Mouse (Mus musculus) embryonic stem cell, embryonic (primary cell): ENCODE measurements around the gene Kdm1b.

Experiments
- CTCF ChIA-PET, 4 experiments: fragments of 300-600 bp in 2 of 4; fragments of 350-600 bp in 2 of 4; sonication (Branson Sonifier 250); formaldehyde crosslinking; loops; one replicate each; lab custom pipeline; 2022; ENCODE audit warnings: inconsistent platforms in 2 of 4; lab: Charles Lee
- POLR2A ChIA-PET, 4 experiments: fragments of 300-600 bp in 2 of 4; fragments of 350-600 bp in 2 of 4; sonication (Branson Sonifier 250); formaldehyde crosslinking; loops; one replicate each; lab custom pipeline; 2022; ENCODE audit warnings: antibody characterized with exemption in 4 of 4, inconsistent platforms in 1 of 4; lab: Charles Lee

Kdm1b gene

GRCm38 (mm10) chr13:47043030-47043680 is at the start of gene Kdm1b:
Kdm1b (plus strand) TSS chr13:47043499.
- CTCF ChIA-PET, result interaction anchor here in 3 of 4 experiments (0.6 to 2.6 kb wide), 7 partner anchors 26 to 255 kb away, joined by 3 to 9 read pairs (median 4); partner anchors contain the start of gene Nhlrc1 (in 1 of the 3)
- POLR2A ChIA-PET, result interaction anchor here (0.6 to 3.1 kb wide), 61 partner anchors 10 to 1503 kb away, joined by 3 to 15 read pairs (median 4); partner anchors contain the start of gene Dek (in 1 of the 4)

- ChIA-PET CTCF (interaction anchor here in 2 of 4 experiments (0.7 kb wide), 2 partner anchors 21 to 107 kb away, joined by 7 to 10 read pairs; no protein-coding TSS in a partner anchor), POLR2A (interaction anchor here in 1 of 4 experiments (0.6 kb wide), 1 partner anchor 1599 kb away, joined by 5 read pairs; no protein-coding TSS in a partner anchor)
Measured at GRCm38 (mm10) chr13:46997355-46997754, 45.9 kb upstream of the Kdm1b start.

- CTCF ChIA-PET, result no interaction called here
- POLR2A ChIA-PET, result no interaction called here
Measured at GRCm38 (mm10) chr13:46999498-46999897, 43.8 kb upstream of the Kdm1b start.

DNA sequence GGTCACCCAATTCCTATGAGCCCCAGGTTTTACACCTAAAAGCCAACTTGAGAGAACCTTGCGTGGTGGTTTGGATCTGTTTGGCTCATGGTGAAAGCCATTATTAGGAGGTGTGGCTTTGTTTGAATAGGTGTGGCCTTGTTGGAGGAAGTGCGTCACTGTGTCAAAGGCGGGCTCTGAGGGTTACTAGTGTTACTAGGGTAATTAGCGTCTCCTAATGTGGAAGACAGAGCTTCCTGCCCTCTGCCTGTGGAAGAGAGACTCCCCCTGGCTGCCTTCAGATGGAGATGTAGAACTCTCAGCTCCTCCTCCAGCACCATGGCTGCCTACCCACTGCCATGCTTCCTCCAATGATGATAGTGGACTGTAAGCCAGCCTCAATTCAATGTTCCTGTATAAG is 41.7 kb upstream of the Kdm1b start:
- CTCF ChIA-PET, result interaction anchor here (0.6 to 1.5 kb wide), 7 partner anchors 15 to 169 kb away, joined by 3 to 11 read pairs (median 3); partner anchors contain the start of gene Kif13a (in 1 of the 4)
- POLR2A ChIA-PET, result interaction anchor here in 2 of 4 experiments (0.8 to 1.3 kb wide), 2 partner anchors 56 to 57 kb away, joined by 3 read pairs; no protein-coding TSS in a partner anchor

DNA sequence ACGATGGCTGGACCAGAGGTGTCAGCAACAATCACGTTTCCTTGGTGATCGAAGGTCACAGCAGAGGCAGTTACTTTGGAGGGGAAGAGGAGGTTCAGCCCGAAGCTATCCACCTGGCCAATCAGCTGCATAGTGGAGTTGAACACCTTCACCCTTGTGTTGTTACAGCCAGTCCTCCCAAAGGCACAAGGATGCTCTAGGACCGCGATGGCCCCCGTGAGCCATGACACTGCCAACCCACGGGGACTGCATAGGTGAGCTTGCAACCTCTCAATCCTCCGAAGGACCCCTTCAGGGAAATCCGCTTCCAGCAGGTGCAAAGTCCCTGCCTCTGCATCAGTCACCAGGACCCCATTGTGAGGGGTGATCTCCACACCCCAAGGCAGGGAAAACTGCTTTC is 29.6 kb upstream of the Kdm1b start:
- POLR2A ChIA-PET, result interaction anchor here in 3 of 4 experiments (0.7 to 2.0 kb wide), 8 partner anchors 22 to 255 kb away, joined by 3 to 4 read pairs (median 3); no protein-coding TSS in a partner anchor
- CTCF ChIA-PET, result interaction anchor here in 2 of 4 experiments (0.8 to 2.2 kb wide), 5 partner anchors 37 to 204 kb away, joined by 3 to 12 read pairs (median 5); no protein-coding TSS in a partner anchor

GRCm38 (mm10) chr13:47014334-47015194 is 28.7 kb upstream of the Kdm1b start, which contains the start of gene Nhlrc1:
Nhlrc1 (minus strand) TSS chr13:47014850.
- CTCF ChIA-PET, result interaction anchor here in 3 of 4 experiments (0.7 to 2.2 kb wide), 13 partner anchors 14 to 216 kb away, joined by 3 to 12 read pairs (median 4); partner anchors contain the start of gene Kdm1b (in 1 of the 3)
- POLR2A ChIA-PET, result interaction anchor here (0.5 to 2.0 kb wide), 13 partner anchors 21 to 1940 kb away, joined by 3 to 5 read pairs (median 3); no protein-coding TSS in a partner anchor

DNA sequence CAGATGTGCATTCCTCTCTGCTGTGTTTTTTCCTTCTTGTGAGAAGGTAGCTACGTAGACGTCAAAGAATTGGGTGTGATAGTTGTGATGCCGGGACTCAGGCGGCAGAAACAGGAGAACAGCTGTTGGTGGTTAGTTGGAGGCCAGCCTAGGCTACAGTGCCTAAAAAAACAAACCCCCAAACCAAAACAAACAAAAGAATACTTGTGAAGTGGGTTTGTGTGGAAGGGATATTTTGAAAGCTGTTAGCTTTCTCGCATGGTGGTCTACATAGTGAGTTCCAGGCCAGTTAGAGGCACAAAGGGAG is 28.2 kb upstream of the Kdm1b start:
- POLR2A ChIA-PET, result interaction anchor here in 3 of 4 experiments (0.6 to 2.0 kb wide), 6 partner anchors 20 to 216 kb away, joined by 3 to 5 read pairs (median 3); no protein-coding TSS in a partner anchor

GRCm38 (mm10) chr13:47017259-47017658 is 26.0 kb upstream of the Kdm1b start:
- ChIA-PET CTCF (interaction anchor here (0.5 to 1.8 kb wide), 66 partner anchors 10 to 707 kb away, joined by 3 to 29 read pairs (median 4); partner anchors contain the start of genes Kdm1b (in 1 of the 4) and Kif13a (in 1 of the 4)), POLR2A (interaction anchor here in 3 of 4 experiments (0.5 to 1.2 kb wide), 11 partner anchors 11 to 287 kb away, joined by 3 to 5 read pairs (median 3); partner anchors contain the start of gene Kdm1b (in 2 of the 3))

More for the DNA sequence above, 28.2 kb upstream of the Kdm1b start:
- CTCF ChIA-PET, result interaction anchor here in 2 of 4 experiments (0.7 to 2.2 kb wide), 10 partner anchors 15 to 217 kb away, joined by 3 to 12 read pairs (median 4); partner anchors contain the start of gene Kdm1b (in 1 of the 2)

- ChIA-PET POLR2A (interaction anchor here in 1 of 4 experiments (0.5 kb wide), 1 partner anchor 311 kb away, joined by 3 read pairs; no protein-coding TSS in a partner anchor), CTCF (interaction anchor here in 1 of 4 experiments (0.6 kb wide), 1 partner anchor 124 kb away, joined by 4 read pairs; no protein-coding TSS in a partner anchor)
Measured at GRCm38 (mm10) chr13:47019774-47020173, 23.5 kb upstream of the Kdm1b start.

- ChIA-PET POLR2A (interaction anchor here in 3 of 4 experiments (0.6 to 1.7 kb wide), 7 partner anchors 20 to 209 kb away, joined by 3 to 11 read pairs (median 3); partner anchors contain the start of gene Kdm1b (in 2 of the 3)), CTCF (interaction anchor here in 3 of 4 experiments (0.6 to 1.2 kb wide), 3 partner anchors 189 to 420 kb away, joined by 3 to 4 read pairs (median 4); no protein-coding TSS in a partner anchor)
Measured at GRCm38 (mm10) chr13:47020798-47021197, 22.5 kb upstream of the Kdm1b start.

DNA sequence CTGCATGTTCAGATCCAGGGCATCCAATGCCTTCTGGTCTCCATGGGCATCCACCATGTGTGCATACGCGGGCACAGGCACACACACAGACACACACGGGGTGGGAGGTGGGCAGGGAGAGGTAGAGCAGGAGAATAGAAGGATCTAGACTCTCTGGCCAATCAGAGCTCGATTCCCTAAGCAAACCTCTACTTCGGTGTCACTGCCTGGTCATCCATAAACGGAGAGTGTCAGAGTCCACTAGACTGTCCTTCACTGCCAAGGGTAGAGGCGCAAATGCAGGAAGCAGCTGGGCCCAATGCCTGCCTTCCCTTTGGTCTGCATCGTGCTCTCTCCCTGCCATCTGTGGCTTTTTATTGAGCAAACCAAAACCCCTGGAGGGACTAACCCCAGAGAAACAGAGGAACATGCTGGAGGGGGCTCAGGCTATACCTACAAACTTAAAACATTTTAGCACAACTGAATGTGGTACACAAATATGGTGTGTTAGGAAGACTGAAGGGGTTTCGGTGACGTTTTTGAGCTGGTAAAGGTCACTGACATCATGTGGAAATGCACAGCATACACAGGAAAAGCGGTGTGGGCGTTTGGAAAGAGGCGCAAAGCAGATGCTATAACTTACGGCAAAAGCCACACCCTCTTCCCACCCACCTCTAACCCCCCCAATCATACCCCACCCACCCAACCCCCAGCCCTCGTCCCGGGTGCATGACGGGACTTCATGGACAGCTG is 12.8 kb upstream of the Kdm1b start:
- POLR2A ChIA-PET, result interaction anchor here in 1 of 4 experiments (1.6 kb wide), 1 partner anchor 12 kb away, joined by 4 read pairs; the partner anchor contains the start of gene Kdm1b
- CTCF ChIA-PET, result interaction anchor here in 1 of 4 experiments (0.5 to 0.6 kb wide), 2 partner anchors 181 to 221 kb away, joined by 3 to 6 read pairs; no protein-coding TSS in a partner anchor

- ChIA-PET POLR2A (interaction anchor here in 1 of 4 experiments (1.8 to 4.4 kb wide), 2 partner anchors 10 to 16 kb away, joined by 4 to 15 read pairs; partner anchors contain the start of genes Kdm1b and Tpmt), CTCF (no interaction called here)
Measured at GRCm38 (mm10) chr13:47033602-47034001, 9.7 kb upstream of the Kdm1b start.

DNA sequence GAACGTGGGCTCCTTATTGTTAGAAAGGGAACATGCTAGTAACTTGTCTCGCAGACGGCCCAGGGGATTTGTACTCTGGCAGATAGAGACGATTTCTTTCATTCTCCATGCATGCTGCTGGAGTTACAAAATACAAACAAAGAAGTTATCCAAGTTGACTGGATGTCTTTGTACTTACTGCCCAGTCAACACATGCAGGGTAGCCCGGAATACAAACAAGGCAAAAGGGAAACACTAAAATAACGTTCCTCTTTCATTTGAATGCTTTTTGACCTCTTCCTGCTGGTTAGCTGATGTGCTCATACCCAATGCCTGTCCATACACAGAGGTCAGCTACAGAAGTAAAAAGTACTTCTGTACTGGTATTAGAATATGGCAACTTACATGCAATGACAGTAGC is 5.4 kb upstream of the Kdm1b start:
- ChIA-PET CTCF (interaction anchor here in 2 of 4 experiments (1.0 to 1.1 kb wide), 2 partner anchors 10 to 21 kb away, joined by 3 read pairs; no protein-coding TSS in a partner anchor), POLR2A (interaction anchor here in 1 of 4 experiments (0.8 to 2.6 kb wide), 2 partner anchors 10 to 15 kb away, joined by 3 to 10 read pairs; no protein-coding TSS in a partner anchor)

DNA sequence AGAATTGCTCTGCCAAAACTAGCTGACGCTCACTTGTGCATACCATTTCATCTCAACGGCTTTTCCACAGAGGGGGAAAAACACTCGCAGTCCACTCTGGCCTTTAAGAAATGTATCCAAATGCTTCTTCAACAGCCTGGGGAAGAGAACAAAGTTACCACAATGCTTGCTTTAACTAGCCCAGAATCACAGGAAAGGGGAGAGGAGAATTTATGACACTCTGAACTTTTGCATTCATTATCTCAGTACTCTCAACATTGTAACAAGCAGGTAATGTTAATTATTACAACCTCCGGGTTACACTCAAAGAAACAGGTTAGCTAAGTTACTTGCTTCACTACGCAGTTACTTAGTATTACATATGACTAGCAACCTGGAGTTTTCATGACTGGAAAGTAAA is 3.2 kb upstream of the Kdm1b start:
- CTCF ChIA-PET, result no interaction called here
- POLR2A ChIA-PET, result interaction anchor here in 1 of 4 experiments (1.4 kb wide), 1 partner anchor 19 kb away, joined by 3 read pairs; no protein-coding TSS in a partner anchor

DNA sequence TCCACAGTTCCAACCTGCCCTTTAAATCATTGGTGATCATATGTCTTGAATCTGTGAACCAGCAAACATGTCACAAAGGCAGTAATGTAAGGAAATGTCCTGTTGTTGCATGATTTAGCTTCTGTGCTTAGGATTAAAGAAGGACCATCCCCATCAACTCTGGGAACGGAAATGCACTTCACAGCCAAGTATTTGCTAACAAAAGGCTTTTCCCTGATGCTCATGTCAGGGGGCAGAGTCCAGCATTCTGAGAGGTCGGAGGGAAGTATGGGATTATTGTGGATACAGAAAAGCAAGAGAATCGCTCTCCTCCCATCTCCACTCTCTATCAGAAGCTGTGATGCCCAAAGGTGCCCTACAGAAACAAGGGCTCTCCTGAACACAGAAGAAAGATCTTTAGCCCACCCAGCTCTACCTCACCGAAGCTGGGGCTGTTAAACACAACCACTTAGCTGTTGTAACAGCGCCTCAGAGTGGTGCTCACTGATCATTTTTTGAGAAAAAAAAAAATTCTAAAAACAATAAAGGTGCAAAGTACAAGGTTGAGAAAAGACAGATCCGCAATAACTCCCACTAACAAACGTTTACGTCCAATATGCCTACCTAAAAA is 1.2 kb upstream of the Kdm1b start:
- POLR2A ChIA-PET, result interaction anchor here in 3 of 4 experiments (0.6 to 3.1 kb wide), 23 partner anchors 9 to 347 kb away, joined by 3 to 15 read pairs (median 4); no protein-coding TSS in a partner anchor
- CTCF ChIA-PET, result interaction anchor here (0.7 to 2.6 kb wide), 7 partner anchors 25 to 784 kb away, joined by 3 to 9 read pairs (median 3); no protein-coding TSS in a partner anchor
